Mouse (Mus musculus) liver, embryonic 16.5 days (tissue): ENCODE results near the gene Akap5. TPM values are rescaled to one million over a fixed set of nuclear protein-coding genes. Genes with fewer than 3 reads are reported as not detected.

Experiments used
- ATAC-seq: fragments of 200-750 bp; cut with Nextera tagmentation; 2 replicates; pipeline ENCODE4 v1.8.0; 2017; ENCODE audit warnings: low read depth, mild to moderate bottlenecking, moderate number of reproducible peaks, moderate library complexity
- H3K27ac ChIP-seq: fragments of 300-500 bp; sonication (generic); 2 replicates; pipeline ENCODE4 v1.5.1; 2014; ENCODE audit warnings: mild to moderate bottlenecking, low read length
- H3K27me3 ChIP-seq: fragments of 300-500 bp; sonication (generic); 2 replicates; pipeline ENCODE4 v1.6.1; 2014; ENCODE audit warnings: low read depth, low read length, mixed read lengths; ENCODE audit not compliant: control insufficient read depth, insufficient read depth
- H3K36me3 ChIP-seq: fragments of 300-500 bp; sonication (generic); 2 replicates; pipeline ENCODE4 v1.6.1; 2014; ENCODE audit warnings: mild to moderate bottlenecking; ENCODE audit not compliant: control insufficient read depth, insufficient read depth
- H3K4me1 ChIP-seq: fragments of 300-500 bp; sonication (generic); 2 replicates; pipeline ENCODE4 v1.6.1; 2014; ENCODE audit warnings: low read depth, low read length, mixed read lengths; ENCODE audit not compliant: control insufficient read depth
- H3K4me2 ChIP-seq: fragments of 300-500 bp; sonication (generic); 2 replicates; pipeline ENCODE4 v1.6.1; 2014; ENCODE audit warnings: low read depth, low read length, mixed read lengths
- H3K4me3 ChIP-seq: fragments of 300-500 bp; sonication (generic); 2 replicates; pipeline ENCODE4 v1.5.1; 2014; ENCODE audit warnings: low read depth, mild to moderate bottlenecking, low read length
- H3K9ac ChIP-seq: fragments of 300-500 bp; sonication (generic); 2 replicates; pipeline ENCODE4 v1.6.1; 2014; ENCODE audit warnings: low read depth, low read length
- H3K9me3 ChIP-seq: fragments of 300-500 bp; sonication (generic); replicated peaks from 2 replicates; pipeline ENCODE4 v1.6.1; 2016; ENCODE audit warnings: low read length; ENCODE audit not compliant: control insufficient read depth
- WGBS: fragments of 180-500 bp; shearing (Covaris S2); extraction: QIAGEN DNeasy Blood & Tissue Kit; methylation state at CpG from one replicate; pipeline ENCODE4 v1.1.7; 2014; ENCODE audit not compliant: insufficient replicate concordance; 5-methylcytosine and 5-hydroxymethylcytosine counted together
- polyA plus RNA-seq: library from polyadenylated mRNA; unstranded; fragments of >200 nt; fragmentation: Nextera tagmentation; extraction: Ambion mirVana; gene quantifications from 2 replicates; pipeline ENCODE4 v1.2.1, GENCODE M21; 2015

Akap5 gene
- polyA plus RNA-seq, 1 experiment from 2014 or later: 0.21 TPM

- H3K9ac ChIP-seq: no peak overlapping the region
- no peak for ATAC-seq
- H3K9me3 ChIP-seq: no peaks in the 10 kb centered on the region
- no peaks in the 10 kb centered on the region for H3K27me3 ChIP-seq
- H3K4me3 ChIP-seq: no peak overlapping the region
- H3K36me3 ChIP-seq: no peaks in the 10 kb centered on the region
- H3K4me2 ChIP-seq: no peak overlapping the region
- H3K4me1 ChIP-seq: peaks cover 20% of the 10 kb centered on the region
- 58% methylated on average over 1 of the region's 1 CpGs for WGBS
- H3K27ac ChIP-seq: no peak overlapping the region
These were observed 36.2 kb downstream of the Akap5 start for GRCm38 (mm10) chr12:76360868-76361267.

GRCm38 (mm10) chr12:76361405-76362302 is 37.0 kb downstream of the Akap5 start:
- Histone ChIP-seq H3K27me3 (no peaks in the 10 kb centered on the region), H3K9ac (peak overlapping the region; percentile 50), H3K27ac (peak overlapping the region; percentile 77), H3K36me3 (no peaks in the 10 kb centered on the region), H3K9me3 (no peaks in the 10 kb centered on the region), H3K4me2 (peak overlapping the region; percentile 50), H3K4me3 (peak overlapping the region; percentile 9; the same call in 1 of the 2 replicates), H3K4me1 (peaks cover 26% of the 10 kb centered on the region)
- peak; percentile 62 for ATAC-seq
- 24% methylated on average over 9 of the region's 9 CpGs for WGBS

GRCm38 (mm10) chr12:76362303-76362676 is 37.6 kb downstream of the Akap5 start:
- 0 out of 2 replicates have a peak, but pooled peaks have one; percentile 17 for ATAC-seq
- Histone ChIP-seq H3K27me3 (no peaks in the 10 kb centered on the region), H3K4me2 (peak overlapping the region; percentile 50), H3K9ac (peak overlapping the region; percentile 50), H3K4me1 (peaks cover 31% of the 10 kb centered on the region), H3K36me3 (no peaks in the 10 kb centered on the region), H3K4me3 (peak overlapping the region; percentile 9; the same call in 1 of the 2 replicates), H3K9me3 (no peaks in the 10 kb centered on the region), H3K27ac (peak overlapping the region; percentile 77)
- 23% methylated on average over 9 of the region's 9 CpGs for WGBS

- Histone ChIP-seq H3K4me3 (no peak overlapping the region), H3K4me2 (no peak overlapping the region), H3K27ac (peak overlapping the region; percentile 25; the same call in 1 of the 2 replicates), H3K4me1 (peaks cover 44% of the 10 kb centered on the region), H3K9ac (no peak overlapping the region), H3K36me3 (no peaks in the 10 kb centered on the region), H3K27me3 (no peaks in the 10 kb centered on the region), H3K9me3 (no peaks in the 10 kb centered on the region)
- ATAC-seq: no peak
- 56% methylated on average over 3 of the region's 3 CpGs for WGBS
These were observed 41.6 kb downstream of the Akap5 start for GRCm38 (mm10) chr12:76366276-76366675.

- Histone ChIP-seq H3K9ac (peak overlapping the region; percentile 96), H3K27ac (peak overlapping the region; percentile 96), H3K9me3 (no peaks in the 10 kb centered on the region), H3K4me1 (peaks cover 45% of the 10 kb centered on the region), H3K4me3 (peak overlapping the region; percentile 90), H3K36me3 (no peaks in the 10 kb centered on the region), H3K4me2 (peak overlapping the region; percentile 89), H3K27me3 (no peaks in the 10 kb centered on the region)
- ATAC-seq: no peak
- WGBS: 13% methylated on average over 14 of the region's 14 CpGs
These were observed 42.7 kb downstream of the Akap5 start for GRCm38 (mm10) chr12:76367096-76367995.

- Histone ChIP-seq H3K27me3 (no peaks in the 10 kb centered on the region), H3K4me2 (peak overlapping the region; percentile 89), H3K9me3 (no peaks in the 10 kb centered on the region), H3K4me3 (peak overlapping the region; percentile 90), H3K27ac (peak overlapping the region; percentile 96), H3K9ac (peak overlapping the region; percentile 96), H3K4me1 (peaks cover 46% of the 10 kb centered on the region), H3K36me3 (no peaks in the 10 kb centered on the region)
- no peak for ATAC-seq
- WGBS: 5% methylated on average over 9 of the region's 9 CpGs
These were observed 43.6 kb downstream of the Akap5 start for GRCm38 (mm10) chr12:76368201-76368789.

GRCm38 (mm10) chr12:76368790-76369205 is 44.1 kb downstream of the Akap5 start:
- H3K27me3 ChIP-seq: no peaks in the 10 kb centered on the region
- WGBS: 1% methylated on average over 26 of the region's 26 CpGs
- H3K4me1 ChIP-seq: peaks cover 46% of the 10 kb centered on the region
- H3K36me3 ChIP-seq: no peaks in the 10 kb centered on the region
- peak overlapping the region; percentile 96 for H3K9ac ChIP-seq
- peak overlapping the region; percentile 89 for H3K4me2 ChIP-seq
- no peaks in the 10 kb centered on the region for H3K9me3 ChIP-seq
- ATAC-seq: peak; percentile 25
- peak overlapping the region; percentile 96 for H3K27ac ChIP-seq
- H3K4me3 ChIP-seq: peak overlapping the region; percentile 90

GRCm38 (mm10) chr12:76369206-76369977 is 44.7 kb downstream of the Akap5 start, which contains the start of gene Zbtb25:
Gene Zbtb25, minus strand, starts transcription at chr12:76369602.
- Histone ChIP-seq H3K4me1 (peaks cover 51% of the 10 kb centered on the region), H3K4me3 (peak within 1 kb of the TSS; percentile 90), H3K4me2 (peak within 1 kb of the TSS; percentile 89), H3K9me3 (no peaks in the 10 kb centered on the region), H3K9ac (peak within 1 kb of the TSS; percentile 96), H3K27me3 (no peaks in the 10 kb centered on the region), H3K36me3 (no peaks in the 10 kb centered on the region), H3K27ac (peak within 1 kb of the TSS; percentile 96)
- whole genome bisulfite sequencing: under 1% methylated on average over 92 of the region's 96 CpGs
- ATAC-seq: peak; percentile 77
